9 mouse cellular contexts compared by ENCODE assay signal in genomic region chr10:79532678-79533077, GRCm38 (mm10). TPM values are rescaled to one million over a fixed set of nuclear protein-coding genes. Genes with fewer than 3 reads are reported as not detected.
DNase-seq lines count a peak whose midpoint lies in the region; ATAC-seq and TF ChIP-seq lines count a peak whose summit lies in the region.
"Had no signal": no experiment of that assay in that cellular context is flagged by ENCODE, and none has a peak within 500 bp of the region (broad histone marks: within the 10 kb centered on the region; RNA-seq: fewer than 3 reads in every experiment).

No protein-coding gene starts in this region.

- H3K27ac ChIP-seq in kidney, embryonic 14.5 days (ENCODE audit: low read depth, low read length) = peak overlapping the region; percentile 57; the same call in 1 of the 2 replicates
- no peak overlapping the region for H3K27ac ChIP-seq in ES-Bruce4 (ENCODE audit: insufficient read depth, low read length)
- H3K27ac ChIP-seq in embryonic facial prominence, embryonic 15.5 days (replicated peaks) = no peak overlapping the region
- peak overlapping the region; percentile 85 for H3K27ac ChIP-seq in limb, embryonic 10.5 days

- peak; percentile 14; the same call in 1 of the 2 replicates for ATAC-seq in kidney, embryonic 14.5 days (ENCODE audit: low FRiP score, low TSS enrichment)
- ATAC-seq in embryonic facial prominence, embryonic 15.5 days (ENCODE audit: insufficient number of reproducible peaks, low FRiP score, low TSS enrichment, low read depth) = no peak

- peaks cover 8% of the 10 kb centered on the region for H3K4me1 ChIP-seq in kidney, embryonic 14.5 days (ENCODE audit: control insufficient read depth, insufficient read depth, low read length)
- no peaks in the 10 kb centered on the region for H3K4me1 ChIP-seq in ES-Bruce4 (ENCODE audit: control insufficient read depth, insufficient read depth, low read length)
- peaks cover 19% of the 10 kb centered on the region for H3K4me1 ChIP-seq in embryonic facial prominence, embryonic 15.5 days
- peaks cover 28% of the 10 kb centered on the region for H3K4me1 ChIP-seq in limb, embryonic 10.5 days

- WGBS in kidney, embryonic 14.5 days = 25% methylated on average over 3 of the region's 3 CpGs
- WGBS in embryonic facial prominence, embryonic 15.5 days = 23% methylated on average over 3 of the region's 3 CpGs
- 26% methylated on average over 3 of the region's 3 CpGs for WGBS in limb, embryonic 10.5 days

- no peaks in the 10 kb centered on the region for H3K36me3 ChIP-seq in kidney, embryonic 14.5 days (ENCODE audit: control insufficient read depth, insufficient read depth, low read length)
- no peaks in the 10 kb centered on the region for H3K36me3 ChIP-seq in ES-Bruce4 (ENCODE audit: control insufficient read depth, insufficient read depth, low read length, poor library complexity, severe bottlenecking)
- 0 out of 2 replicates have a peak, but pooled peaks cover 3% of the 10 kb centered on the region for H3K36me3 ChIP-seq in embryonic facial prominence, embryonic 15.5 days
- H3K36me3 ChIP-seq in limb, embryonic 10.5 days = peaks cover 18% of the 10 kb centered on the region
- H3K36me3 ChIP-seq in myocyte (ENCODE audit: control insufficient read depth, insufficient read depth) = no peaks in the 10 kb centered on the region

- no peak for TF ChIP-seq CTCF in ES-Bruce4 (IDR thresholded peaks at IDR 0.05; ENCODE audit: low read depth, low read length)

- DNase-seq in kidney, adult 11 months = no peak
- DNase-seq in limb, embryonic 10.5 days (ENCODE audit: low spot score) = no peak
- DNase-seq in adrenal gland, postnatal 14 days = no peak
- no peak for DNase-seq in spleen, postnatal 14 days (ENCODE audit: low spot score in 2 of 2)

- peak overlapping the region; percentile 9 for H3ac ChIP-seq in myocyte (ENCODE audit: control insufficient read depth, insufficient read length)

- peaks cover 14% of the 10 kb centered on the region for H3K79me2 ChIP-seq in myocyte (ENCODE audit: control insufficient read depth, insufficient read depth)

- H3K9me3 ChIP-seq in kidney, embryonic 14.5 days (ENCODE audit: control insufficient read depth, low read length) = no peaks in the 10 kb centered on the region
- H3K9me3 ChIP-seq in ES-Bruce4 (replicated peaks; ENCODE audit: control insufficient read depth, insufficient read depth, low read length, poor library complexity, severe bottlenecking) = no peaks in the 10 kb centered on the region
- H3K9me3 ChIP-seq in embryonic facial prominence, embryonic 15.5 days (replicated peaks) = no peaks in the 10 kb centered on the region
- no peaks in the 10 kb centered on the region for H3K9me3 ChIP-seq in limb, embryonic 10.5 days (replicated peaks)

- H3K27me3 ChIP-seq in kidney, embryonic 14.5 days (ENCODE audit: control insufficient read depth, insufficient read depth, low read length) = no peaks in the 10 kb centered on the region
- no peaks in the 10 kb centered on the region for H3K27me3 ChIP-seq in ES-Bruce4 (ENCODE audit: control insufficient read depth, insufficient read depth, low read length, poor library complexity, severe bottlenecking)
- no peaks in the 10 kb centered on the region for H3K27me3 ChIP-seq in embryonic facial prominence, embryonic 15.5 days
- H3K27me3 ChIP-seq in limb, embryonic 10.5 days (ENCODE audit: low read depth, poor library complexity, severe bottlenecking) = no peaks in the 10 kb centered on the region
- no peaks in the 10 kb centered on the region for H3K27me3 ChIP-seq in myocyte (ENCODE audit: control insufficient read depth, insufficient read depth, insufficient read length)

- H3K4me2 ChIP-seq in kidney, embryonic 14.5 days (replicated peaks; ENCODE audit: low read depth, low read length) = peak overlapping the region; percentile 93
- H3K4me2 ChIP-seq in embryonic facial prominence, embryonic 15.5 days (replicated peaks) = peak overlapping the region; percentile 98
- H3K4me2 ChIP-seq in myocyte (ENCODE audit: low read depth) = peak overlapping the region; percentile 90

- no peak for TF ChIP-seq EP300 in ES-Bruce4 (IDR thresholded peaks at IDR 0.05; ENCODE audit: insufficient read depth, low read depth, low read length)

- TF ChIP-seq POLR2A in ES-Bruce4 (IDR thresholded peaks at IDR 0.05; ENCODE audit: insufficient read depth, low read length) (no peak), myocyte (IDR thresholded peaks at IDR 0.05; ENCODE audit: insufficient read length, low read depth) (no peak)

- H3K4me3 ChIP-seq in kidney, embryonic 14.5 days (ENCODE audit: low read length) = peak overlapping the region; percentile 68
- H3K4me3 ChIP-seq in ES-Bruce4 (ENCODE audit: low read depth, low read length) = peak overlapping the region; percentile 66
- H3K4me3 ChIP-seq in embryonic facial prominence, embryonic 15.5 days (replicated peaks) = peak overlapping the region; percentile 65
- peak overlapping the region; percentile 68 for H3K4me3 ChIP-seq in limb, embryonic 10.5 days
- H3K4me3 ChIP-seq in myocyte = peak overlapping the region; percentile 57

- peak overlapping the region; percentile 63 for H3K9ac ChIP-seq in kidney, embryonic 14.5 days (ENCODE audit: low read depth, low read length)
- 0 out of 2 replicates have a peak overlapping the region, but pooled peaks have one; percentile 55 for H3K9ac ChIP-seq in ES-Bruce4 (ENCODE audit: low read depth, poor library complexity, severe bottlenecking)
- no peak overlapping the region for H3K9ac ChIP-seq in embryonic facial prominence, embryonic 15.5 days

TF ChIP-seq in myocyte, 11 proteins besides CTCF, POLR2A, EP300 and RAD21:
- no peak for TF ChIP-seq MAX (IDR thresholded peaks at IDR 0.05; ENCODE audit: low read depth)
- no peak for TF ChIP-seq MYOD1 (IDR thresholded peaks at IDR 0.05; ENCODE audit: control insufficient read depth in 1 of 3, insufficient read length in 2 of 3, low read depth in 2 of 3)
- TF ChIP-seq TCF12 (IDR thresholded peaks at IDR 0.05; ENCODE audit: insufficient read depth, poor library complexity, severe bottlenecking) = no peak
- no peak for TF ChIP-seq REST (IDR thresholded peaks at IDR 0.05; ENCODE audit: insufficient read depth, insufficient read length)
- TF ChIP-seq TCF3 (IDR thresholded peaks at IDR 0.05; ENCODE audit: insufficient read length, low read depth) = no peak
- no peak for TF ChIP-seq CEBPB (IDR thresholded peaks at IDR 0.05; ENCODE audit: insufficient read depth, poor library complexity, severe bottlenecking)
- TF ChIP-seq POLR2AphosphoS2 (IDR thresholded peaks at IDR 0.05; ENCODE audit: insufficient read length, low read depth) = no peak
- TF ChIP-seq E2F4 (IDR thresholded peaks at IDR 0.05; ENCODE audit: insufficient read depth) = no peak
- no peak for TF ChIP-seq USF1 (IDR thresholded peaks at IDR 0.05; ENCODE audit: low read depth)
- TF ChIP-seq MYOG (IDR thresholded peaks at IDR 0.05; ENCODE audit: control insufficient read depth in 1 of 3, insufficient read depth in 1 of 3, insufficient read length in 2 of 3, low read depth in 2 of 3) = no peak
- TF ChIP-seq SRF (IDR thresholded peaks at IDR 0.05; ENCODE audit: control insufficient read depth, insufficient read length, low read depth) = no peak

RNA-seq across cellular contexts. Expression of gene Plpp2, which starts 0.9 kb away (rescaled TPM):
- polyA plus RNA-seq in kidney, embryonic 14.5 days (2014; fragmentation: Nextera tagmentation; extraction: Ambion mirVana) = 34.9 and 43.3 TPM in 2 replicates
- polyA plus RNA-seq in ES-Bruce4 (2011; ENCODE audit: insufficient read depth, insufficient read length, low read depth, missing spikeins) (16.6 and 16.7 TPM in 2 replicates), myocyte (2012; fragmentation: generic; extraction: Trizol) (68.7 TPM)
- polyA plus RNA-seq in embryonic facial prominence, embryonic 15.5 days (2015; fragmentation: Nextera tagmentation; extraction: Ambion mirVana) = 25.3 and 25.9 TPM in 2 replicates
- 26.6 and 29.3 TPM in 2 replicates for polyA plus RNA-seq in limb, embryonic 10.5 days (2016; fragmentation: Nextera tagmentation; extraction: Ambion mirVana)
- total RNA-seq in adrenal gland, postnatal 14 days (2021) = 16.6 and 19.3 TPM in 2 replicates

RNA-seq across cellular contexts. Expression of gene Mier2, which starts 22.3 kb away (rescaled TPM):
- polyA plus RNA-seq in kidney, embryonic 14.5 days (2014; fragmentation: Nextera tagmentation; extraction: Ambion mirVana) = 44.2 and 47.4 TPM in 2 replicates
- polyA plus RNA-seq in ES-Bruce4 (2011; ENCODE audit: insufficient read depth, insufficient read length, low read depth, missing spikeins) (40.1 and 55.7 TPM in 2 replicates), myocyte (2012; fragmentation: generic; extraction: Trizol) (26.6 TPM)
- 70.3 and 71.4 TPM in 2 replicates for polyA plus RNA-seq in embryonic facial prominence, embryonic 15.5 days (2015; fragmentation: Nextera tagmentation; extraction: Ambion mirVana)
- 71.3 and 79.8 TPM in 2 replicates for polyA plus RNA-seq in limb, embryonic 10.5 days (2016; fragmentation: Nextera tagmentation; extraction: Ambion mirVana)
- total RNA-seq in adrenal gland, postnatal 14 days (2021) = 29.1 and 40.7 TPM in 2 replicates

RNA-seq across cellular contexts. Expression of gene Theg, which starts 54.5 kb away (rescaled TPM):
- not detected in 2 replicates for polyA plus RNA-seq in kidney, embryonic 14.5 days (2014; fragmentation: Nextera tagmentation; extraction: Ambion mirVana)
- polyA plus RNA-seq in ES-Bruce4 (2011; ENCODE audit: insufficient read depth, insufficient read length, low read depth, missing spikeins) = not detected in 2 replicates
- polyA plus RNA-seq in embryonic facial prominence, embryonic 15.5 days (2015; fragmentation: Nextera tagmentation; extraction: Ambion mirVana) = not detected in 2 replicates
- polyA plus RNA-seq in limb, embryonic 10.5 days (2016; fragmentation: Nextera tagmentation; extraction: Ambion mirVana) = not detected in 2 replicates
- polyA plus RNA-seq in myocyte (2012; fragmentation: generic; extraction: Trizol) = not detected
- not detected in 2 replicates for total RNA-seq in adrenal gland, postnatal 14 days (2021)
- total RNA-seq: layer of hippocampus, postnatal 14 days had no signal

Comparison
In these comparisons a context has a peak if more than half of its experiments do, and no peak if none do; other contexts are left out.
1. H3K27ac ChIP-seq: peak in kidney, embryonic 14.5 days (single experiment) and limb, embryonic 10.5 days (single experiment); none in ES-Bruce4 (single experiment) and embryonic facial prominence, embryonic 15.5 days (single experiment).
2. Peak in every context shown above with its lines, with median percentiles within 50 percentile points of each other: H3K4me2 ChIP-seq and H3K4me3 ChIP-seq.